Mouse (Mus musculus) testis, postnatal 10 days (tissue): ENCODE data around the gene Olfr159.

ENCODE experiments used
- DNase-seq: peaks from one replicate; pipeline ENCODE4 v3.0.0; 2021; ENCODE audit warnings: low spot score

The Olfr159 gene

GRCm38 (mm10) chr4:43729794-43730550, 40.8 kb downstream of the Olfr159 start, which contains the start of gene Spaar:
TSS of gene Spaar (plus strand) at chr4:43730034.
- peak; percentile 67 for DNase-seq

DNA sequence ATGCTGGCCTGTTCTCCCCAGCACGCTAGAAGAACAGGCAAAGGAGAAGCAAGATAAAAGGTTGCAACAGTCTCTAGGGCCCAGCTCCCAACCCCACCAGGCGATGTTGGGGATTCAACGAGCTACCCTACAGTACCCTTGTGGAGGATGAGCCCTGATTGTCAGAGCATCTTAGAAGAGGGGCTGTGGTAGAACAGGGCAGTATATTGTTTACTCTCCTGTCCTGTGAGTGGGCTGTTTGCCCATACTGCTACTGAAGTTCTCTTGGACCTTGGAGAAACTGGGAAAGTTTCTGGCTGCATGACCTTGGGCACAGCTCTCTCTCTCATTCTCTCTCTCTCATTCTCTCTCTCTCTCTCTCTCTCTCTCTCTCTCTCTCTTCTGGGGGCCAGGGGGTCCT, 41.7 kb downstream of the Olfr159 start:
- DNase-seq, result peak; percentile 58

GRCm38 (mm10) chr4:43728576-43728954, 42.2 kb downstream of the Olfr159 start:
- no peak for DNase-seq

GRCm38 (mm10) chr4:43727718-43728575, 42.9 kb downstream of the Olfr159 start:
- DNase-seq, result no peak

- peak; percentile 73 for DNase-seq
Measured at GRCm38 (mm10) chr4:43726995-43727394, 43.8 kb downstream of the Olfr159 start, which contains the start of gene Hrct1. TSS of gene Hrct1 (plus strand) at chr4:43727188.

DNA sequence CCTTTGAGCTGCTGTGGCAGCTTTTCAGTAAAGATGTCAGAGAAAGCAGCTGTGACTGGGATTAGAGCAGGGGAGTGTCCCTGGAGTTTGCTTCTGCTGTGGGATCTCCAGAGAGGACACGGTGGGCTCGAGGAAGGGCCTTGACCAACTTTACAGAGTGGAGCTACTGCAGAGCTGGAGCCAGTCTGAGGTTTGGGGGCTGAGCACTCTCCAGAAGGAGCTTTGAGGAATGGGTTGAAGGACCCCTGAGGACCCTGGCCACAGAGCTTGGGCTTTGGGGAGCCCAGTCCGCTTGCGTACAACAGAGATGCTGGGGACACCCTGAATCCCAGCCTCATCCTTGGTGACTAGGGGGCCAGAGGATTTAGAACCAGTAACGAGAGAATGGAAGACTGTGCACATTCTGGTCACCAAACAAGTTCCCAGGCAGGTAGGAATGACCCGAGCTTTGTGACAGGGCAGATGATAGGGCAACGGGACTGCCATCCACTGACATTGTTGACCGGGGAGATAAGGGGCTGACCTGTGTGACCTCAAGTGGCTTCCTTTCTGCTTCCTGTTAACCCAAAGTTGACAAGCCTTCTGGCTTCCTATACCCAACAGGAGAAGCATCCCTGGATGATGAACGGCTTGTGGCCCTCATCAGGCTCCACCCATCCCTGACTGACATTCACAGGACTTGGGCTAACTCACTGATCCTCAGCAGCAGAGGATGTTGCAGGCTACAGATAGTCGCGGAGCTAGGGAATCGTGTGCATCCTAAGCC, 44.4 kb downstream of the Olfr159 start:
- no peak for DNase-seq

- DNase-seq, result peak; percentile 84
Measured at GRCm38 (mm10) chr4:43724764-43725163, 46.0 kb downstream of the Olfr159 start.

DNA sequence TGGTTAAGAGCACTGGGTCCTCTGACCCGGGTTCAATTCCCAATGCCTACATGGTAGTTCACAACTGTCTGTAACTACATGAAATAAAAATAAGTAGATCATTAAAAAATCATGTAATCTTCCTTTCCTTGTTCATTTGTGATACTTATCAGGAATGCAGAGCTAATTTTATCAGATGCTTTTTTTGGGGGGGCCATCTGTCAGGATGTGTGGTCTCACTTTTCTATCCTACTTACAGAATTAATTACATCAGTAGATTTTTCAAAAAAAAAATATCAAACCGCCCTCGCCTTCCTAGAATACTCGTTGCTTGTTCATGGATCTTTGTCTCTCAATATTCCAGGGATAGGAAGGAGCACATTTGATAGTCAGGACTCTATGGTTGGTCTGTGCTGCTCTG, 48.6 kb downstream of the Olfr159 start:
- no peak for DNase-seq

GRCm38 (mm10) chr4:43720491-43721228, 50.1 kb downstream of the Olfr159 start:
- DNase-seq, result no peak
